Mouse (Mus musculus) mouse trophoblast stem cell (cell line): ENCODE data around the gene Hddc3.

Experiments used
- in situ Hi-C, 2 experiments: fragments of 300-500 bp; cut with MseI, MboI; formaldehyde crosslinking; loops; 2 replicates in 1 of 2; 3 replicates in 1 of 2; pipeline ENCODE4 v1.15.1; 2025

The Hddc3 gene

GRCm38 (mm10) chr7:80397986-80398385, 55.1 kb downstream of the Hddc3 start:
- in situ Hi-C loops = loop anchor here in 1 of 2 experiments (10.0 kb wide), 1 partner anchor 77 kb away; no protein-coding TSS in a partner anchor

GRCm38 (mm10) chr7:80398654-80399444, 55.9 kb downstream of the Hddc3 start:
- in situ Hi-C loops = loop anchor here in 1 of 2 experiments (10.0 kb wide), 1 partner anchor 76 kb away; no protein-coding TSS in a partner anchor

DNA sequence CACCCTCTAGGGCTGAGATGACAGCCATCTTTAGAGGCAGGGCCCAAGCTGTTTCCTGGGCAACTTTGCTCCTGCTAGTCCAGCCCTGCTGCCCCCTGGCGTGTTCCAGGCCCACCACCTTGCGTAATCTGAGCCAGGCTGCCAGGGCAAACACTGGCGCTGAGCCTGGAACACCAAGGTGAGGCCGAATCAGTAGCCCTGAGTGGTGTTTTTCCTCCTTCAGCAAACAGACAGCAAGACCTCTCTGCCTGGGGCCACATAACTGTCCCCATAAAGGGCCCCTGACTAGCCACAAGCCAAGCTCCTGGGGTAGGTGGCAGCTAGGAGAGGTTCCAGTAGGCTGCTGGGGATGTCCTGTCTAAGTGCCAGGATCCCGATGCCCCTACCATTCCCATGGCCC, 57.2 kb downstream of the Hddc3 start:
- in situ Hi-C loops = no loop called here
